Mouse (Mus musculus): ENCODE results near the gene Adgrv1. TPM values are rescaled to one million over a fixed set of nuclear protein-coding genes. Genes with fewer than 3 reads are reported as not detected.
A peak's percentile ranks its signal among the peaks of the same experiment; 100 is the strongest.
"Not testable (repeated sequence)": the region's sequence is repeated elsewhere in the genome, so short reads cannot be mapped to it uniquely, and the experiment has no call there.

The Adgrv1 gene
- polyA plus RNA-seq, 1 experiment from 2014 or later, result 14.7 TPM

- 5% methylated on average over 14 of the region's 14 CpGs for WGBS
- peak overlapping the region; percentile 87 for H3K4me2 ChIP-seq (ENCODE audit: low read length)
- no peaks in the 10 kb centered on the region for H3K36me3 ChIP-seq (ENCODE audit: control insufficient read depth, insufficient read depth, low read length)
- no peaks in the 10 kb centered on the region for H3K27me3 ChIP-seq (replicated peaks; ENCODE audit: control insufficient read depth, insufficient read depth, low read length)
- no peaks in the 10 kb centered on the region; the same call in 1 of the 2 replicates for H3K4me1 ChIP-seq (ENCODE audit: control insufficient read depth, insufficient read depth, low read length)
- ATAC-seq (no peak), DNase-seq (ENCODE audit: low spot score) (peak; percentile 49)
- peak overlapping the region; percentile 79 for H3K4me3 ChIP-seq (ENCODE audit: low read depth, low read length)
- peak overlapping the region; percentile 45; the same call in 1 of the 2 replicates for H3K27ac ChIP-seq (ENCODE audit: low read depth, low read length)
- H3K9ac ChIP-seq (ENCODE audit: low read length), result peak overlapping the region; percentile 18; the same call in 1 of the 2 replicates
- H3K9me3 ChIP-seq (replicated peaks; ENCODE audit: control insufficient read depth, low read length), result no peaks in the 10 kb centered on the region
Measured at GRCm38 (mm10) chr13:81656091-81656850, 23.3 kb upstream of the Adgrv1 start.

DNA sequence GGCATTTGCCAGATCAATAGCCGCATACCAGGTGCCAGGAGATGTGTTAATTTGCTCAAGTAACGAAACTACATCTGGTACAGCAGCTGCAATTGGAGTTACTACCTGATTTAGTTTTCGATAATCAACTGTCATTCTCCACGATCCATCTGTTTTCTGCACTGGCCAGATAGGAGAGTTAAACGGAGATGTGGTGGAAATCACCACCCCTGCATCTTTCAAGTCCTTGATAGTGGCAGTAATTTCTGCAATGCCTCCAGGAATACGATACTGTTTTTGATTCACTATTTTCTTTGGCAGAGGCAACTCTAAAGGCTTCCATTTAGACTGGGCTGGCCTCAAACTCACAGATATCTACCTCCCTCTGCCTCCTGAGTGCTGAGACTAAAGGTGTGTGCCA lies 17.4 kb upstream of the Adgrv1 start:
- not testable (repeated sequence) for DNase-seq (ENCODE audit: low spot score); H3K4me1 ChIP-seq (ENCODE audit: control insufficient read depth, insufficient read depth, low read length); H3K4me3 ChIP-seq (ENCODE audit: low read depth, low read length); ATAC-seq; H3K9ac ChIP-seq (ENCODE audit: low read length); H3K27ac ChIP-seq (ENCODE audit: low read depth, low read length); H3K27me3 ChIP-seq (replicated peaks; ENCODE audit: control insufficient read depth, insufficient read depth, low read length); H3K36me3 ChIP-seq (ENCODE audit: control insufficient read depth, insufficient read depth, low read length); H3K9me3 ChIP-seq (replicated peaks; ENCODE audit: control insufficient read depth, low read length); H3K4me2 ChIP-seq (ENCODE audit: low read length)
- 83% methylated on average over 5 of the region's 6 CpGs for WGBS

- H3K4me3 ChIP-seq (ENCODE audit: low read depth, low read length), result no peak overlapping the region
- ATAC-seq (no peak), DNase-seq (ENCODE audit: low spot score) (no peak)
- H3K9ac ChIP-seq (ENCODE audit: low read length), result no peak overlapping the region
- 86% methylated on average over 6 of the region's 6 CpGs for WGBS
- no peak overlapping the region for H3K27ac ChIP-seq (ENCODE audit: low read depth, low read length)
- H3K36me3 ChIP-seq (ENCODE audit: control insufficient read depth, insufficient read depth, low read length), result no peaks in the 10 kb centered on the region
- H3K4me2 ChIP-seq (ENCODE audit: low read length), result no peak overlapping the region
- no peaks in the 10 kb centered on the region for H3K9me3 ChIP-seq (replicated peaks; ENCODE audit: control insufficient read depth, low read length)
- H3K27me3 ChIP-seq (replicated peaks; ENCODE audit: control insufficient read depth, insufficient read depth, low read length), result no peaks in the 10 kb centered on the region
- peaks cover 9% of the 10 kb centered on the region; the same call in 1 of the 2 replicates for H3K4me1 ChIP-seq (ENCODE audit: control insufficient read depth, insufficient read depth, low read length)
Measured at GRCm38 (mm10) chr13:81646348-81646747, 13.4 kb upstream of the Adgrv1 start.

DNA sequence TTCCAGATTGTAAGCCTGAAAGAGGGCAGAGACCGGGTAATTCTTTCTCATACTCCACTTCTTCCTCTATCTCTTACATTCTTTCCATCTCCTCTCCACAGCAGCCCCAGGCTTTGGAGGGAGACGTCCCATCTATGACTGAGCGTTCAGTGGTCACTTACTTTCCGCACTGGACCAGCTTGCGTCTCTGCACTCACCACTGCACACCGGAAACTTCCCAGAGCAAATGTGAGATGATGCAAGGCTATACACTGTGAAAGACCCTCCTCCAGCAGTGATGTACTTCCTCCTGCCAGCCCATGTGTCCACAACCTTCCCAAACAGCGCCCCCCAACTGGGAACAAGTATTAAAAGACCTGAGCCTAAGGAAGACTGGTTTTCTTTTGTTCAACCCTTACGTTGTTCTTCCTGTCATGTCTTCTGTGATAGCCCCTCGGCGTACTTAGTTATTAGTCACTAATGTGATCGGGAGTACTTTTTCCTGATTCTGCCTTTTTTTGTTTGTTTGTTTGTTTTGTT lies 11.2 kb upstream of the Adgrv1 start:
- H3K9me3 ChIP-seq (replicated peaks; ENCODE audit: control insufficient read depth, low read length), result no peaks in the 10 kb centered on the region
- DNase-seq (ENCODE audit: low spot score) (no peak), ATAC-seq (no peak)
- H3K4me2 ChIP-seq (ENCODE audit: low read length), result no peak overlapping the region
- peaks cover 13% of the 10 kb centered on the region; the same call in 1 of the 2 replicates for H3K4me1 ChIP-seq (ENCODE audit: control insufficient read depth, insufficient read depth, low read length)
- 89% methylated on average over 11 of the region's 11 CpGs for WGBS
- no peak overlapping the region for H3K4me3 ChIP-seq (ENCODE audit: low read depth, low read length)
- no peaks in the 10 kb centered on the region for H3K36me3 ChIP-seq (ENCODE audit: control insufficient read depth, insufficient read depth, low read length)
- no peaks in the 10 kb centered on the region for H3K27me3 ChIP-seq (replicated peaks; ENCODE audit: control insufficient read depth, insufficient read depth, low read length)
- H3K9ac ChIP-seq (ENCODE audit: low read length), result no peak overlapping the region
- no peak overlapping the region for H3K27ac ChIP-seq (ENCODE audit: low read depth, low read length)

DNA sequence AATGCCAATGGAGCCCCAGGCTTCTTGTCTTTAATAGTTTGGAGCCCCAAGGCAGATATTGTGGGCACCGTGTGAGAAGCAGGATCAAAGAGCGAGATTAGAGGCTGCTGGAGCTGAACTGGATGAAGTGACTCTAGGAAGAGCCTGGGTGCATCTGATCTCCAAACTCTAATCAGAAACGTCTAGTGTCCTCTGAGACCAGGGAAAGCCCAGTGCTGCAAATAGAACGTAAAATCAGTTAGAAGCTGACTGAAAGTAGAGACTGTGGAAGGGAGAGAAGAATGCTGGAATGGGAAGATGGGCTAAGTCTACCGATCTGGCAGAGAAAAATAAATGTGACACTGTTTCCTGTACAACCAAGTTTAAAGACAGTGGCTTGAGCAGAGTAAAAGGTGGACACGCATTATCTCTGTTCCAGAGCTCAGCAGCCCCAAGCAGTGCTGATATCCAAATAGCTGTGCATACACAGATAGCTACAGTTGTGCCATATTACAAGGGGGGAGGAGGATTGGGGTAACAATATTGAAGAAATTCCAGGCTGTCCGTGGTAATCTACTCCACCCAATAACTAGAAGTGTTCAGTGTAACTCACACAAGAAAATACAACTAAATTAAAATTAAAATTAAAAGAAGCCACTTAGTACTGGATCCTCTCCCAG lies 9.7 kb upstream of the Adgrv1 start:
- no peak for ATAC-seq
- whole genome bisulfite sequencing, result 56% methylated on average over 7 of the region's 7 CpGs
- Histone ChIP-seq H3K4me1 (ENCODE audit: control insufficient read depth, insufficient read depth, low read length) (peaks cover 13% of the 10 kb centered on the region; the same call in 1 of the 2 replicates), H3K4me2 (ENCODE audit: low read length) (peak overlapping the region; percentile 18; the same call in 1 of the 2 replicates), H3K27ac (ENCODE audit: low read depth, low read length) (peak overlapping the region; percentile 35; the same call in 1 of the 2 replicates), H3K9ac (ENCODE audit: low read length) (no peak overlapping the region), H3K9me3 (replicated peaks; ENCODE audit: control insufficient read depth, low read length) (no peaks in the 10 kb centered on the region), H3K36me3 (ENCODE audit: control insufficient read depth, insufficient read depth, low read length) (no peaks in the 10 kb centered on the region), H3K4me3 (ENCODE audit: low read depth, low read length) (no peak overlapping the region), H3K27me3 (replicated peaks; ENCODE audit: control insufficient read depth, insufficient read depth, low read length) (no peaks in the 10 kb centered on the region)
- no peak for DNase-seq (ENCODE audit: low spot score)

DNA sequence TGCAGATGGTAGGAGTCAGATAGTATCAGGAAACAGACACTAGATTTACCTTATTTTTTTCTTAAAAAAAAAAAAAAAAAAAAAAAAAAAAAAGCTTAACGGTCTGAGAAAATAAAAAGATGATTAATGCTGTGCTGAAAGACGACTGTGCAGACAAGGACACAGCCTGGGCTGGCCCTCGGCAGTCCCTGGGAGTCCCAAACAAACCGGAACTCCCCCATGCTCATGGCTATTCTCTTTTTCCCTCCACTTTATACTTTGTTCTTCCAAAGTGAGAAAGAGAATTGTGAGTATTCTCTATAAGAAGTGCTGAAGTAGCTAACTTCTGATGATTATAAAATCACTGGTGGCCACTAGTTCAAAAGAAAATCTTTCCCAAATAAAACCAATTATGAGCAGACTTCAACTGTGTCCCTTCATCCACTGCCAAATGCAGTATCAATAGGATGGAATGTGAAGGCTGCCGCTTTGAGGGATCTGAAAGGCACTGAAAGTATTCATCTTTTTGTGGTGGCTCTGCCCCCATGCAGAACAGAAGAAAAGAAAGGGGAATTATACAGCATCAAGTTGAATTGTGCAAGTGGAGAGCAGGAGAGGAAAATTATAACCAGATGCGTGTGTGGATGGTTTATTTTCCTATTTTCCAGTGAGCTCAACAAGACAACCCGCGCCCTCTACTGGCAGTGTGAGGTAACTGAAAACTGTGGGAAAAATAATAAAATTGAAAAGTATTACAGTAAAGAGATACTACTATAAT lies 8.5 kb upstream of the Adgrv1 start:
- H3K27ac ChIP-seq (ENCODE audit: low read depth, low read length), result peak overlapping the region; percentile 68
- peaks cover 13% of the 10 kb centered on the region; the same call in 1 of the 2 replicates for H3K4me1 ChIP-seq (ENCODE audit: control insufficient read depth, insufficient read depth, low read length)
- no peaks in the 10 kb centered on the region for H3K9me3 ChIP-seq (replicated peaks; ENCODE audit: control insufficient read depth, low read length)
- DNase-seq (ENCODE audit: low spot score) (peak; percentile 90), ATAC-seq (peak; percentile 82)
- under 1% methylated on average over 8 of the region's 8 CpGs for WGBS
- peak overlapping the region; percentile 42 for H3K4me2 ChIP-seq (ENCODE audit: low read length)
- H3K36me3 ChIP-seq (ENCODE audit: control insufficient read depth, insufficient read depth, low read length), result no peaks in the 10 kb centered on the region
- H3K27me3 ChIP-seq (replicated peaks; ENCODE audit: control insufficient read depth, insufficient read depth, low read length), result no peaks in the 10 kb centered on the region
- no peak overlapping the region; the same call in 1 of the 2 replicates for H3K4me3 ChIP-seq (ENCODE audit: low read depth, low read length)
- 0 out of 2 replicates have a peak overlapping the region, but pooled peaks have one; percentile 1 for H3K9ac ChIP-seq (ENCODE audit: low read length)

DNA sequence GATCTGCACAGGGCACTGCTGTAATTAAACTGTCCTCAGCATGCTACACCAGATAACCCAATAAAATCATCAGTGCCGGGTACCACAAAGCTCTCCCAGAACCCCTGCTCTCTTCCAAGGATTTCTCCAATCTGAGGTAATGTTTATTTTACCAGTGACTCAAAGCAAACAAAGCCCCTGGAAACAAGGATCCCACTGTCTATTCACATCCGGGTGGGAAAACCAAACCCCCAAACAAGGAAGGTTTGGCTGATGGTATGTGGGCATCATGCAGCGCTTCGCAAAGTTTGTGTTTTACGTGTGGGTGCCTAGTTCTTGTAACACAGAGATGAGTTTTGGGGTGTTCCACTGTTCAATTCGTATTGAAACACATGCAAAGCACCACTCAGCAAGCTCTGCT lies 7.9 kb upstream of the Adgrv1 start:
- no peaks in the 10 kb centered on the region for H3K27me3 ChIP-seq (replicated peaks; ENCODE audit: control insufficient read depth, insufficient read depth, low read length)
- H3K27ac ChIP-seq (ENCODE audit: low read depth, low read length), result peak overlapping the region; percentile 68
- H3K9ac ChIP-seq (ENCODE audit: low read length), result no peak overlapping the region
- DNase-seq (ENCODE audit: low spot score) (peak; percentile 51), ATAC-seq (peak; percentile 42)
- WGBS, result 28% methylated on average over 6 of the region's 6 CpGs
- H3K36me3 ChIP-seq (ENCODE audit: control insufficient read depth, insufficient read depth, low read length), result no peaks in the 10 kb centered on the region
- H3K9me3 ChIP-seq (replicated peaks; ENCODE audit: control insufficient read depth, low read length), result no peaks in the 10 kb centered on the region
- peaks cover 13% of the 10 kb centered on the region; the same call in 1 of the 2 replicates for H3K4me1 ChIP-seq (ENCODE audit: control insufficient read depth, insufficient read depth, low read length)
- H3K4me3 ChIP-seq (ENCODE audit: low read depth, low read length), result no peak overlapping the region
- H3K4me2 ChIP-seq (ENCODE audit: low read length), result peak overlapping the region; percentile 42; the same call in 1 of the 2 replicates

GRCm38 (mm10) chr13:81639624-81640023 lies 6.7 kb upstream of the Adgrv1 start:
- ATAC-seq (peak; percentile 60), DNase-seq (ENCODE audit: low spot score) (peak; percentile 65)
- Histone ChIP-seq H3K9ac (ENCODE audit: low read length) (no peak overlapping the region), H3K27me3 (replicated peaks; ENCODE audit: control insufficient read depth, insufficient read depth, low read length) (no peaks in the 10 kb centered on the region), H3K9me3 (replicated peaks; ENCODE audit: control insufficient read depth, low read length) (no peaks in the 10 kb centered on the region), H3K27ac (ENCODE audit: low read depth, low read length) (no peak overlapping the region), H3K4me1 (ENCODE audit: control insufficient read depth, insufficient read depth, low read length) (peaks cover 13% of the 10 kb centered on the region; the same call in 1 of the 2 replicates), H3K4me2 (ENCODE audit: low read length) (no peak overlapping the region), H3K4me3 (ENCODE audit: low read depth, low read length) (no peak overlapping the region), H3K36me3 (ENCODE audit: control insufficient read depth, insufficient read depth, low read length) (no peaks in the 10 kb centered on the region)
- 3% methylated on average over 4 of the region's 4 CpGs for WGBS

All from forebrain, embryonic 14.5 days (tissue).